Mouse (Mus musculus) lung, embryonic 15.5 days (tissue): ENCODE measurements at regions not wholly inside any gene's neighbourhood (a gene's known extent, or its start where the extent isn't known, plus 50 kb on each side); places are given as distances from the start of the nearest gene placed in this dataset.
A peak's percentile ranks its signal among the peaks of the same experiment; 100 is the strongest.

ENCODE experiments used
- ATAC-seq: fragments of 200-750 bp; cut with Nextera tagmentation; 2 replicates; pipeline ENCODE4 v1.8.0; 2017; ENCODE audit warnings: moderate number of reproducible peaks, borderline replicate concordance; ENCODE audit not compliant: low FRiP score, low TSS enrichment; ENCODE audit errors: extremely low read depth
- H3K27ac ChIP-seq: fragments of 300-500 bp; sonication (generic); 2 replicates; pipeline ENCODE4 v1.5.1; 2015; ENCODE audit warnings: moderate library complexity, mild to moderate bottlenecking, inconsistent platforms
- H3K27me3 ChIP-seq: fragments of 300-500 bp; sonication (generic); 2 replicates; pipeline ENCODE4 v1.6.1; 2015; ENCODE audit warnings: inconsistent platforms
- H3K36me3 ChIP-seq: fragments of 300-500 bp; sonication (generic); 2 replicates; pipeline ENCODE4 v1.6.1; 2015; ENCODE audit warnings: inconsistent platforms
- H3K4me1 ChIP-seq: fragments of 300-500 bp; sonication (generic); 2 replicates; pipeline ENCODE4 v1.6.1; 2015; ENCODE audit warnings: inconsistent platforms
- H3K4me2 ChIP-seq: fragments of 300-500 bp; sonication (generic); 2 replicates; pipeline ENCODE4 v1.6.1; 2015; ENCODE audit warnings: inconsistent platforms, mild to moderate bottlenecking, moderate library complexity
- H3K4me3 ChIP-seq: fragments of 300-500 bp; sonication (generic); 2 replicates; pipeline ENCODE4 v1.5.1; 2015; ENCODE audit warnings: mild to moderate bottlenecking, inconsistent platforms
- H3K9ac ChIP-seq: fragments of 300-500 bp; sonication (generic); 2 replicates; pipeline ENCODE4 v1.6.1; 2015; ENCODE audit warnings: inconsistent platforms
- H3K9me3 ChIP-seq: fragments of 300-500 bp; sonication (generic); 2 replicates; pipeline ENCODE4 v1.6.1; 2016; ENCODE audit warnings: inconsistent platforms
- WGBS: fragments of 180-500 bp; shearing (Covaris S2); methylation state at CpG from one replicate; pipeline ENCODE4 v1.1.7; 2015; 5-methylcytosine and 5-hydroxymethylcytosine counted together

- no peak for ATAC-seq
- WGBS = 71% methylated on average over 3 of the region's 3 CpGs
- H3K27me3 ChIP-seq = no peaks in the 10 kb centered on the region
- no peak overlapping the region for H3K9ac ChIP-seq
- H3K4me1 ChIP-seq = no peaks in the 10 kb centered on the region
- no peak overlapping the region for H3K27ac ChIP-seq
- no peaks in the 10 kb centered on the region for H3K9me3 ChIP-seq
- no peaks in the 10 kb centered on the region for H3K36me3 ChIP-seq
- no peak overlapping the region for H3K4me3 ChIP-seq
- H3K4me2 ChIP-seq = no peak overlapping the region
Measured at GRCm38 (mm10) chr1:56453756-56454155, 183.5 kb downstream of the Hsfy2 start.

DNA sequence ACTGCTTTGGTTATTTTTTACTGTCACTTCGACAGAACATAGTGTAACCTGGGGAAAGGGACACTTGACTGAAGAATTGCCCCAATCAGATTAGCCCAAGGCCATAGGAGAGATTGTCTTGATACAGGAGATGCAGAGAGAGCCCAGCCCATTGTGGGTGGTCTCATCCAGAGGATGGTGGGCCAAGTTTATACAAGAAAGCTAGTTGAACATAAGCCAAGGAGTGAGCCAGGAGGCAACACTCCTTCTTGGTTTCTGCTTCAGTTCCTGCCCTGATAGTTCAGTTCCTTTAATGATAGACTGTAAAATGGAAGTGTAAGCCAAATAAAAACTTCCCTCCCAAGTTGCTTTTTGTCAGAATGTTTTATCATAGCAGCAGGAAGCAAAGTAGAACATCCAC lies 194.4 kb downstream of the Hsfy2 start:
- Histone ChIP-seq H3K4me2 (no peak overlapping the region), H3K4me3 (no peak overlapping the region), H3K4me1 (no peaks in the 10 kb centered on the region), H3K9ac (no peak overlapping the region), H3K27ac (no peak overlapping the region), H3K27me3 (no peaks in the 10 kb centered on the region), H3K36me3 (no peaks in the 10 kb centered on the region), H3K9me3 (no peaks in the 10 kb centered on the region)
- WGBS = 48% methylated on average over 1 of the region's 1 CpGs
- no peak for ATAC-seq

DNA sequence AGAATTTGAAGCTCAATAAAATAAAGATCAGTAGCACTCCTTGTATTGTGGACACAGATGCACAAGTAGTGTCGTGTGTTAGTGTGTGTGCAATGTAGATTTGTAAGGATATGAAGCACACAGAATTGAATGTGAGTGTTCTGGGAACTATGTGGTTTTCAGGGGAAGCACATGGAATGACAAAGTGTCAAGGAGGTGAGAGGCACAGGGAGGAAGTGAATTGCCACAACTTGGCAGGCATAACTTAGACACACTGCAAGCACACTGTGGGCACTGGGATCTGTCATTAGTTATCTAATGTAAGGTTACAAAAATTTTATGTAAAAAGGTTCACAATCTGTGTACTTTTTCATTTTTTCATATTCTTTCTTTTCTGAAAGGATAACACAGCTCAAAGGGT lies 230.4 kb downstream of the Hsfy2 start:
- H3K4me1 ChIP-seq = no peaks in the 10 kb centered on the region
- H3K27ac ChIP-seq = no peak overlapping the region
- H3K4me2 ChIP-seq = no peak overlapping the region
- H3K9me3 ChIP-seq = no peaks in the 10 kb centered on the region
- no peaks in the 10 kb centered on the region for H3K36me3 ChIP-seq
- 72% methylated on average over 1 of the region's 1 CpGs for WGBS
- H3K27me3 ChIP-seq = no peaks in the 10 kb centered on the region
- no peak overlapping the region for H3K4me3 ChIP-seq
- no peak for ATAC-seq
- no peak overlapping the region for H3K9ac ChIP-seq

DNA sequence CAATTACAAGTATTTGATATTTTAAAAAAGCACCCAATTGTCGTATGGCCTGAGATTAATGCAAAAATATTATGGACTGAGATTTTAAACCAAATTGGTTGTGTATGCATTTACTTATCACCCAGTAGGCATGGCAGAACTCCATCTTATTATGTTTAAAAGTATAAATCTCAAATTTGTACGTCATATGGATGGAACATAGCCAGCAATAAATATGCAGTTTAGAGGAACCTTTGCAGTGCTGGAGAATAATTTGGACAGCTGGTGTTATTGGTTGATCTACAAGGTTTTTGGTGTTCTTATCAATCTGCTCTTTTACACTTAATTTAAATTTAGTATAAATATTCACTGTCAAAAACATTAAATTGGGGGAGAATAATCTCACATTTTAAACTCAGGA lies 233.9 kb downstream of the Hsfy2 start:
- no peaks in the 10 kb centered on the region for H3K9me3 ChIP-seq
- no peak for ATAC-seq
- H3K36me3 ChIP-seq = no peaks in the 10 kb centered on the region
- H3K4me3 ChIP-seq = no peak overlapping the region
- 64% methylated on average over 2 of the region's 2 CpGs for WGBS
- H3K27ac ChIP-seq = no peak overlapping the region
- H3K9ac ChIP-seq = no peak overlapping the region
- no peaks in the 10 kb centered on the region for H3K27me3 ChIP-seq
- no peaks in the 10 kb centered on the region for H3K4me1 ChIP-seq
- H3K4me2 ChIP-seq = no peak overlapping the region

GRCm38 (mm10) chr1:56395832-56396231 lies 241.4 kb downstream of the Hsfy2 start:
- H3K27me3 ChIP-seq = no peaks in the 10 kb centered on the region
- H3K4me1 ChIP-seq = no peaks in the 10 kb centered on the region
- no peaks in the 10 kb centered on the region for H3K9me3 ChIP-seq
- H3K9ac ChIP-seq = no peak overlapping the region
- no peak overlapping the region for H3K27ac ChIP-seq
- H3K4me3 ChIP-seq = no peak overlapping the region
- 65% methylated on average over 6 of the region's 6 CpGs for WGBS
- H3K36me3 ChIP-seq = no peaks in the 10 kb centered on the region
- H3K4me2 ChIP-seq = no peak overlapping the region
- ATAC-seq = no peak

- Histone ChIP-seq H3K9me3 (no peaks in the 10 kb centered on the region), H3K36me3 (no peaks in the 10 kb centered on the region), H3K27me3 (no peaks in the 10 kb centered on the region), H3K9ac (no peak overlapping the region), H3K4me2 (no peak overlapping the region), H3K4me3 (no peak overlapping the region), H3K4me1 (no peaks in the 10 kb centered on the region), H3K27ac (no peak overlapping the region)
- no peak for ATAC-seq
- 62% methylated on average over 6 of the region's 6 CpGs for WGBS
Measured at GRCm38 (mm10) chr1:56387086-56387485, 250.1 kb downstream of the Hsfy2 start.

- H3K4me3 ChIP-seq = no peak overlapping the region
- no peaks in the 10 kb centered on the region for H3K4me1 ChIP-seq
- no peak overlapping the region for H3K9ac ChIP-seq
- no peaks in the 10 kb centered on the region for H3K36me3 ChIP-seq
- no peaks in the 10 kb centered on the region for H3K9me3 ChIP-seq
- ATAC-seq = no peak
- no peaks in the 10 kb centered on the region for H3K27me3 ChIP-seq
- H3K4me2 ChIP-seq = no peak overlapping the region
- H3K27ac ChIP-seq = no peak overlapping the region
- 74% methylated on average over 2 of the region's 2 CpGs for WGBS
Measured at GRCm38 (mm10) chr1:56366319-56366718, 270.9 kb downstream of the Hsfy2 start.

DNA sequence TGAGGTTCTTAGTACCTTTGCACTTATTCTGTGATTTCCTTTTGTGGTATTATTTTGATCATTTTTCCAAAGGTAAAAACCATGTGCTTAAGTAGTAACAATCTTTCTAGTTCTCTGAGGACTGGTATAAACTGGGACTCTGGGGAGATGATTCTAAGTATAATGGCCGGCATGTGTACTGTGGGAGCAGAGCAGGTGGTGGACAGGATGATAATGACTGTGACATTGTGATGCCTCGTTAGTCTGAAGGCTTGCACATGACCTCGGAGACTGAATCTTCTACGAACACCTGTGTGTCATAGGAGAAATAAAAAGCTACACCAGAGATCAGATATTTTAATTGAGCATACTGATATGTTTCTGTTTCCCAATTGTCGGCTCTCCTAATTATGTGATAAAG lies 276.4 kb downstream of the Hsfy2 start:
- no peaks in the 10 kb centered on the region for H3K4me1 ChIP-seq
- no peak overlapping the region for H3K9ac ChIP-seq
- no peak overlapping the region for H3K4me2 ChIP-seq
- no peak for ATAC-seq
- H3K4me3 ChIP-seq = no peak overlapping the region
- H3K36me3 ChIP-seq = no peaks in the 10 kb centered on the region
- no peaks in the 10 kb centered on the region for H3K9me3 ChIP-seq
- H3K27ac ChIP-seq = no peak overlapping the region
- no peaks in the 10 kb centered on the region for H3K27me3 ChIP-seq
- 78% methylated on average over 5 of the region's 5 CpGs for WGBS

DNA sequence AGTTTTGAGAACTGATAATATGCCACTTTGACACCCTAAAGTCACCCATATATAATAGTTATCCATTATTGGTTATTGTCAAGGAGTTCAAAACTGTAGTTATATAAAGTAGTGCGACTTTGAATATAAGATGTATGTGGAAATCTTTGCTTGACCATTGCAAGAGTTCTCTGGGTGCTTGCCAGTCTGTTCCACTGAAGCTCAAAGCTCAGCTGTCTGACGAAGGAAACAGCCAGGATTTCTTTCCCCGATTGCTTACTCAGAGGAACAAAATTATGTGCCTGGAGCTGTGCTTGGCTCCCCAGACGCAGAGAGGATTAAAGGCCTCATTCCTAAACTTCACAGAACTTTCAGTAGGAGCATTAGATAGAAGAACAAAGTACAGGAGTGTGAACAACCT lies 290.6 kb downstream of the Hsfy2 start:
- Histone ChIP-seq H3K27ac (no peak overlapping the region), H3K4me3 (no peak overlapping the region), H3K4me2 (no peak overlapping the region), H3K9ac (no peak overlapping the region), H3K9me3 (no peaks in the 10 kb centered on the region), H3K4me1 (no peaks in the 10 kb centered on the region), H3K36me3 (no peaks in the 10 kb centered on the region), H3K27me3 (no peaks in the 10 kb centered on the region)
- 43% methylated on average over 4 of the region's 4 CpGs for WGBS
- ATAC-seq = no peak; the same call in 1 of the 2 replicates

DNA sequence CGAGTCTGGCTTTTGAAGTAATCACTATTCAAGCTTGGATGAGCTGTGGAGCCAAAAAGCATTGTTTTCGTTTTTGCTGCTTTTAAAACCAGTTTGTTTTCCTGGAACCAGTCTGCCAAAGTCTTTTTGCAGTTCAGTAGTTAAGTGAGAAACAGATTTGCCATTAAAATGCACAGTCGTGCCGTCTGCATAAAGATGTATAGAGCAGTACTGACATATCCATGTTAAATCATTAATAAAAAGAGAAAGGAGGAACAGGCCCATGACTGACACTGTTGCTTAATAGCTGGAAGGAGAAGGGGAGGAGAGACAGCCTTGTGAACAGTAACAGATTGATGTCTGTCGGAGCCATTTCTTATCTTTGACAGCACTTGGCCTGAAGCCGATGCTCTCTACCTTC lies 292.3 kb downstream of the Hsfy2 start:
- WGBS = 53% methylated on average over 6 of the region's 6 CpGs
- no peak for ATAC-seq

DNA sequence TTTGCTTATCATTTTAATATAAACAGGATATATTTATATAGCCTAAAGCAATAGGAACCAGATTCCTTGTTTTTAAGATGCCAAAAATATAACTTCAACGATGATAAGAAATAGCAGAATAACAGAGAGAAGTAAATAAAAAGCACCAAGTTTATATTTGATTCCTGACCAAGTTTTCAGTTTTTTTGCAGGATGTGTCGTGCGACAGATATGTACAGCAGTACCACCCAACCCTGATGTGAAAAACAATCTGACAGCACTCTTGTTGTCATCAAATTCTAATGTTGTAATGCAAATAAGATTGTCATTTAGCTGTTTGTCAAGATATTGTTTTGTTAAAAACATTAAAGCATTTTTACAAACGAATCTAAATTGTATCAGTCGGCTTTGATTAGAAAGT lies 309.9 kb downstream of the Hsfy2 start:
- ATAC-seq = peak; percentile 74; the same call in 1 of the 2 replicates
- Histone ChIP-seq H3K4me3 (no peak overlapping the region), H3K9ac (no peak overlapping the region), H3K27ac (no peak overlapping the region), H3K4me2 (no peak overlapping the region), H3K36me3 (no peaks in the 10 kb centered on the region), H3K27me3 (no peaks in the 10 kb centered on the region), H3K9me3 (no peaks in the 10 kb centered on the region), H3K4me1 (no peaks in the 10 kb centered on the region)
- WGBS = 40% methylated on average over 5 of the region's 5 CpGs

More for the DNA sequence above, 292.3 kb downstream of the Hsfy2 start:
- Histone ChIP-seq H3K9me3 (no peaks in the 10 kb centered on the region), H3K27me3 (no peaks in the 10 kb centered on the region), H3K4me2 (no peak overlapping the region), H3K4me1 (no peaks in the 10 kb centered on the region), H3K36me3 (no peaks in the 10 kb centered on the region), H3K9ac (no peak overlapping the region), H3K4me3 (no peak overlapping the region), H3K27ac (no peak overlapping the region)

DNA sequence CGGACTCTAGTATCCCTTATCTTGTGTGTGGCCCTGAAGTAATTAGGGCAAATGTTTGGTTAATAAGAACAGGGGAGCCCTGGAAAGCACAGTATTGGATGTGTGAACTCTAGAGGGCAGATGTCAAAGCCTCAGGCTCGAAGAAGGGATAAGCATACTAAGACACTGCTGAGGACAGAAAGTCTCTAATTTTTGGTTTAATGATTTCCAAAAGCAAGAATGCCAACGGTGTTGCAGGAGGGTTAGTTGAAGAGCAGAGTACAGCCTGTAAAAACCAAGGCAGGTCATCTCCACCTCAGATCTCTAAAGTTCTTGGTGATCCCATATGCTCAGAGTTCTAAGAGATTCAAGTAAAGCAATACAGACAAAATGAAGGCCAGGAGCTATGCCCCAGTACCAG lies 328.6 kb downstream of the Hsfy2 start:
- H3K9me3 ChIP-seq = no peaks in the 10 kb centered on the region
- no peak overlapping the region for H3K27ac ChIP-seq
- 55% methylated on average over 3 of the region's 3 CpGs for WGBS
- no peak for ATAC-seq
- no peak overlapping the region for H3K9ac ChIP-seq
- H3K4me3 ChIP-seq = no peak overlapping the region
- no peaks in the 10 kb centered on the region for H3K36me3 ChIP-seq
- H3K27me3 ChIP-seq = no peaks in the 10 kb centered on the region
- no peaks in the 10 kb centered on the region for H3K4me1 ChIP-seq
- no peak overlapping the region for H3K4me2 ChIP-seq

DNA sequence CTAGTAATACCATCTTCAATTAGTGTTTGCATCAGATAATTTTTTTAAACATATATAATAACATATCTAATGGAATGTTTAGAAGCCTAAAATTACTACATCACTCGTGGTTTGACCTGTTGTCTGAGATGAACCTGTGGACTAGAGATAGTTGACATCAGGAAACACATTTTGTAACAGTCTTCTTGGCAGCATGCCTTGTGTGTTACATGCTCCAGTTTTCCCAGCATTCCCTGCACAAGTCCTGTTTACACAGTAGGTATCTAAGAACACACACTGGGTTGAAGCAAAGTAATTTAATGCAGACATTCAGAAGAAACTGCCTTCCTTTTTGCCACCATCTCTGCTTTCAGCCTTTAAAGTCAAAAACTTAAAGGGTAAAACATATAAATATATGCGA lies 342.8 kb downstream of the Hsfy2 start:
- Histone ChIP-seq H3K4me2 (no peak overlapping the region), H3K36me3 (no peaks in the 10 kb centered on the region)
- WGBS = 52% methylated on average over 2 of the region's 2 CpGs

More for the DNA sequence above, 342.8 kb downstream of the Hsfy2 start:
- Histone ChIP-seq H3K27ac (no peak overlapping the region), H3K27me3 (no peaks in the 10 kb centered on the region), H3K9me3 (no peaks in the 10 kb centered on the region), H3K4me1 (no peaks in the 10 kb centered on the region), H3K4me3 (no peak overlapping the region), H3K9ac (no peak overlapping the region)
- ATAC-seq = no peak
